Mouse (Mus musculus) neural tube, embryonic 11.5 days (tissue): ENCODE results near the gene Rpl4. TPM values are rescaled to one million over a fixed set of nuclear protein-coding genes. Genes with fewer than 3 reads are reported as not detected.
"Not testable (repeated sequence)": the region's sequence is repeated elsewhere in the genome, so short reads cannot be mapped to it uniquely, and the experiment has no call there.

Experiments used
- ATAC-seq: fragments of 200-750 bp; cut with Nextera tagmentation; 2 replicates; pipeline ENCODE4 v1.8.0; 2017; ENCODE audit warnings: moderate number of reproducible peaks, mild to moderate bottlenecking, moderate TSS enrichment, moderate library complexity; ENCODE audit not compliant: insufficient read depth, low FRiP score, low TSS enrichment
- DNase-seq: peaks from one replicate; pipeline ENCODE4 v3.0.0-alpha.2; 2015; ENCODE audit warnings: low spot score
- H3K27ac ChIP-seq: fragments of 300-500 bp; sonication (generic); 2 replicates; pipeline ENCODE4 v1.5.1; 2014; ENCODE audit warnings: low read depth, mild to moderate bottlenecking, low read length
- H3K27me3 ChIP-seq: fragments of 300-500 bp; sonication (generic); 2 replicates; pipeline ENCODE4 v1.6.1; 2014; ENCODE audit warnings: mild to moderate bottlenecking, low read length, mixed read lengths; ENCODE audit not compliant: control insufficient read depth, insufficient read depth
- H3K36me3 ChIP-seq: fragments of 300-500 bp; sonication (generic); 2 replicates; pipeline ENCODE4 v1.6.1; 2014; ENCODE audit warnings: mild to moderate bottlenecking, low read length, moderate library complexity, mixed read lengths; ENCODE audit not compliant: control insufficient read depth, insufficient read depth
- H3K4me1 ChIP-seq: fragments of 300-500 bp; sonication (generic); 2 replicates; pipeline ENCODE4 v1.6.1; 2014; ENCODE audit warnings: low read length, mixed read lengths; ENCODE audit not compliant: control insufficient read depth, insufficient read depth
- H3K4me2 ChIP-seq: fragments of 300-500 bp; sonication (generic); 2 replicates; pipeline ENCODE4 v1.6.1; 2014; ENCODE audit warnings: low read depth, mild to moderate bottlenecking, moderate library complexity
- H3K4me3 ChIP-seq: fragments of 300-500 bp; sonication (generic); 2 replicates; pipeline ENCODE4 v1.5.1; 2014; ENCODE audit warnings: low read depth, low read length
- H3K9ac ChIP-seq: fragments of 300-500 bp; sonication (generic); 2 replicates; pipeline ENCODE4 v1.6.1; 2014; ENCODE audit warnings: mild to moderate bottlenecking, low read length
- H3K9me3 ChIP-seq: fragments of 300-500 bp; sonication (generic); 2 replicates; pipeline ENCODE4 v1.6.1; 2016; ENCODE audit warnings: low read length; ENCODE audit not compliant: control insufficient read depth
- WGBS: fragments of 180-500 bp; shearing (Covaris S2); extraction: QIAGEN DNeasy Blood & Tissue Kit; methylation state at CpG from one replicate; pipeline ENCODE4 v1.1.7; 2014; 5-methylcytosine and 5-hydroxymethylcytosine counted together
- polyA plus RNA-seq: library from polyadenylated mRNA; unstranded; fragments of >200 nt; fragmentation: Nextera tagmentation; extraction: Ambion mirVana; gene quantifications from 2 replicates; pipeline ENCODE4 v1.2.1, GENCODE M21; 2014

Rpl4 gene
- polyA plus RNA-seq, 1 experiment from 2014 or later, result 1,092 TPM

DNA sequence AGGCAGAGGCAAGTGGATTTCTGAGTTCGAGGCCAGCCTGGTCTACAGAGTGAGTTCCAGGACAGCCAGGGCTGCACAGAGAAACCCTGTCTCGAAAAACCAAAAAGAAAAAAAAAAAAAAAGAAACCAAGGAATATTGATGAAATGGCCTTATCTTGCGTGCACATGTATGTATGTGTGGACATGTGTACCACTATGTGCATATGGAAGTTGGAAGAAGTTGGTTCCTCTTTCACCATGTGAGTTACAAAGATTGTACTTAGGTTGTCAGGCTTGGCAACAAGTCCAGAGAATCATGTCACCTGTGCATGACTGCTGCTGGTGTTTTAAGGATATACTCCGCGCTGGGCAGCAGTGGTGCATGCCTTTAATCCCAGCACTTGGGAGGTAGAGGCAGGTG lies 10.1 kb downstream of the Rpl4 start:
- not testable (repeated sequence) for H3K27ac ChIP-seq, H3K27me3 ChIP-seq, H3K4me2 ChIP-seq, H3K9me3 ChIP-seq, H3K9ac ChIP-seq, H3K36me3 ChIP-seq, DNase-seq, H3K4me3 ChIP-seq, H3K4me1 ChIP-seq, ATAC-seq
- WGBS, result 88% methylated on average over 5 of the region's 5 CpGs

- ATAC-seq, result no peak
- Histone ChIP-seq H3K9me3 (no peaks in the 10 kb centered on the region), H3K36me3 (no peaks in the 10 kb centered on the region; the same call in 1 of the 2 replicates), H3K27ac (no peak overlapping the region), H3K4me1 (0 out of 2 replicates have a peak, but pooled peaks cover 2% of the 10 kb centered on the region), H3K4me3 (no peak overlapping the region), H3K9ac (no peak overlapping the region), H3K27me3 (no peaks in the 10 kb centered on the region), H3K4me2 (no peak overlapping the region)
- DNase-seq, result no peak
- WGBS, result 96% methylated on average over 5 of the region's 5 CpGs
Measured at GRCm38 (mm10) chr9:64184166-64184840, 11.1 kb downstream of the Rpl4 start.

DNA sequence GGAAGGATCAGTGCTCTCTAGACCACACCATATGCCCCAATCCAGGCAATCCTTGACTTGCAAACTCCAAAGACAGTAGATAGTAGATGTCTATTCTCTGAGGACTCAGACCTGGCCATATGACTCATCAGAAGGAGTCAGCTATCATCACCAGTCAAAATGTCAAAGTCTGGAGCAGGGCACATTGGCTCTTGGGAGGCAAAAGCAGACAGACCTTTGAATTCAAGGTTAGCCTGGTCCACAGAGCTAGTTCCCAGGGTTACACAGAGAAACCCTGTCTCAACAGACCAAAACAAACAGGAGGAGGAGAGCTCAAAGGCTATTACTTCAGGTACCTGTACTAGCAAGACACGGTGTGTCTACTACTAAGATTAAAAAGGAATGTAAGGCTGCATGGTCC lies 20.7 kb downstream of the Rpl4 start:
- Histone ChIP-seq H3K4me3 (no peak overlapping the region), H3K4me1 (no peaks in the 10 kb centered on the region), H3K36me3 (peaks cover 4% of the 10 kb centered on the region; the same call in 1 of the 2 replicates), H3K4me2 (no peak overlapping the region), H3K9ac (no peak overlapping the region), H3K9me3 (no peaks in the 10 kb centered on the region), H3K27me3 (no peaks in the 10 kb centered on the region), H3K27ac (no peak overlapping the region)
- DNase-seq (no peak), ATAC-seq (no peak)
- WGBS, result 92% methylated on average over 1 of the region's 1 CpGs

DNA sequence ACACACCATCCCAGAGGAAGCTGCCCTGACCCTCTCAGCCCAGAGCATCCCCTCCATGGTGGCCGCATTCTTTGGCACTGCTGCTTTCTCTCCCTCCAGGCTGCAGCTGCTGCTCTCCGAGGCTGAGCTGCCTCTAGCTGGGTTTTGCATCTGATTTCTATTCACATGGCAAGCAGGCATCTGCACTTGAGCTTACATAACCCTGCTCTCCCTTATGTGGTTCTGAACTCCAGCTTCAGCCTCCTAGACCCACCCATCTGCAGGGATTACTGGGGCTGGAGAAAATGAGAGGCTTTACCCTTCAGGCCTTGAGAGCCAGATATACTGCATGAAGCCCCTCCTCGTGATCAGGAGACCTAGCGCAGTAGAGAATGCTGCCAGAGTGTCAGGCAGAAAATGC lies 22.4 kb downstream of the Rpl4 start:
- H3K9ac ChIP-seq, result no peak overlapping the region

GRCm38 (mm10) chr9:64197524-64197923 lies 24.3 kb downstream of the Rpl4 start:
- no peak overlapping the region for H3K9ac ChIP-seq
- H3K36me3 ChIP-seq, result peaks cover 2% of the 10 kb centered on the region; the same call in 1 of the 2 replicates
- H3K4me1 ChIP-seq, result no peaks in the 10 kb centered on the region
- H3K4me3 ChIP-seq, result no peak overlapping the region
- DNase-seq (no peak), ATAC-seq (no peak)
- no peaks in the 10 kb centered on the region for H3K9me3 ChIP-seq
- H3K27ac ChIP-seq, result no peak overlapping the region
- no peak overlapping the region for H3K4me2 ChIP-seq
- no peaks in the 10 kb centered on the region for H3K27me3 ChIP-seq
- 84% methylated on average over 8 of the region's 8 CpGs for WGBS

More for the DNA sequence above, 22.4 kb downstream of the Rpl4 start:
- H3K4me1 ChIP-seq, result no peaks in the 10 kb centered on the region
- H3K4me2 ChIP-seq, result no peak overlapping the region
- no peak overlapping the region for H3K4me3 ChIP-seq
- H3K36me3 ChIP-seq, result peaks cover 4% of the 10 kb centered on the region; the same call in 1 of the 2 replicates
- ATAC-seq (no peak), DNase-seq (no peak)
- no peaks in the 10 kb centered on the region for H3K27me3 ChIP-seq
- no peak overlapping the region for H3K27ac ChIP-seq
- WGBS, result 84% methylated on average over 4 of the region's 4 CpGs
- no peaks in the 10 kb centered on the region for H3K9me3 ChIP-seq

DNA sequence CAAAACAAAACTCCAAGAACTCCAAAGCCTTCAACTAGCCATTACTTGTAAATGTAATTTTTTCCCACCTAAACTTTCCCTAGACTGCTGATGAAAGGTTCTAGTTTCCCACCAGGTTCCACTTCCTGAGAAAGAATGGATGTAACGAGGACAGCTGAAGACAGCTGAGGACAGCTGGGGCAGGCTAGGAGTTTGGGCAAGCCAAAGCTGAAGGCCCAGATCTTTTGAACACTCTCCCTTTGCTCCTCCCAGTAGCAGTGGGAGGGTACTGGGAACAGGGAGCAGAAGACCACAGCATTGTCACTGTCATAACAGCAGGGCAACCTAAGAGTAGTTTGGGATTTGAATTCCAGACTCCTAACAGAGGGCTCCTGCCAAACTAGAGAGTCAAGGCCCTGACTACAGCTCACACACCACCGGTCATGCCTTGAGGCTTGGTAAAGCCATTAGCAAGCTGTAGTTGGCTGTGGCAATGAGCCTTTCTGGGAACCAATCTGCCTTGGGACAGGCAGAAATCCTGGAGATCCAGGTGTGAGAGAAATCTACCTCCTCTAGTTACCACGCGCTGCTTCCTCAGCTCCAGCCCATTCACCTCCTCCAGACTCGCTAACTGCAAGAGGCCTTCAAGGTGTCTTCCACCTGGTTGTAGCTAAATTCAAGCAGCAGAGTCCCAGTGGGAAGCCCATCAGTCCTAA lies 25.0 kb downstream of the Rpl4 start:
- Histone ChIP-seq H3K27me3 (no peaks in the 10 kb centered on the region), H3K27ac (no peak overlapping the region), H3K9ac (no peak overlapping the region), H3K36me3 (no peaks in the 10 kb centered on the region), H3K9me3 (no peaks in the 10 kb centered on the region), H3K4me2 (no peak overlapping the region), H3K4me3 (no peak overlapping the region), H3K4me1 (no peaks in the 10 kb centered on the region)
- DNase-seq (no peak), ATAC-seq (no peak)
- 92% methylated on average over 5 of the region's 5 CpGs for WGBS

GRCm38 (mm10) chr9:64198763-64199418 lies 25.7 kb downstream of the Rpl4 start:
- not testable (repeated sequence) for ATAC-seq, H3K9me3 ChIP-seq, H3K4me1 ChIP-seq, H3K4me2 ChIP-seq, DNase-seq, H3K27ac ChIP-seq, H3K4me3 ChIP-seq, H3K9ac ChIP-seq, H3K36me3 ChIP-seq, H3K27me3 ChIP-seq
- 93% methylated on average over 7 of the region's 7 CpGs for WGBS

GRCm38 (mm10) chr9:64199897-64200296 lies 26.7 kb downstream of the Rpl4 start:
- DNase-seq, result no peak
- no peaks in the 10 kb centered on the region for H3K36me3 ChIP-seq
- H3K4me2 ChIP-seq, result no peak overlapping the region
- no peak overlapping the region for H3K9ac ChIP-seq
- no peak for ATAC-seq
- H3K9me3 ChIP-seq, result no peaks in the 10 kb centered on the region
- H3K27ac ChIP-seq, result no peak overlapping the region
- WGBS, result 81% methylated on average over 2 of the region's 2 CpGs
- H3K4me1 ChIP-seq, result no peaks in the 10 kb centered on the region
- H3K4me3 ChIP-seq, result no peak overlapping the region
- H3K27me3 ChIP-seq, result no peaks in the 10 kb centered on the region
